Comparison of ENCODE assay signal across 26 mouse cellular contexts in the genomic region with DNA sequence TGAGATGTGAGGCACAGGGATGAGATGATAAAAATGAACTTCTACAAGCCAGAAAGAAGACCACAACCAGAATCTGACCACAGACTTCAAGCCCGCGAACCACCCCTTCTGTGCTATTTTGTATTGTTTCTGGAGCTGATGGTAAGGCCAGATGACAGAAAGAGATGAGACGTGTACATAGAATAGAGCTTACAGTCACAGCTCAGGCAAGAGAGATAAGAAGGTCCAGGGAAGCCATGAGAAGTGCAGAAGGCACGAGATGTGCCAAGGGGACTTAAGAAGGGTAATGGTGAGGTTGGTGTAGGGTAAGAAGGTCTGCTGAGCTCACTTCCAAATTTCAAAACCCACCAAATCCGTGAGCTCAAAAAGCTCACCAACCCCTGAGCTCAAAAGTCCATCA. TPM values are rescaled to one million over a fixed set of nuclear protein-coding genes. Genes with fewer than 3 reads are reported as not detected.
DNase-seq lines count a peak whose midpoint lies in the region; ATAC-seq and TF ChIP-seq lines count a peak whose summit lies in the region.
"Had no signal": no experiment of that assay in that cellular context is flagged by ENCODE, and none has a peak within 500 bp of the region (broad histone marks: within the 10 kb centered on the region; RNA-seq: fewer than 3 reads in every experiment).

No protein-coding gene starts in this region.

- TF ChIP-seq CTCF in G1E (IDR thresholded peaks at IDR 0.05; ENCODE audit: low read depth, low read length) = no peak

- H3K9ac ChIP-seq in heart, embryonic 12.5 days = no peak overlapping the region
- H3K9ac ChIP-seq in hindbrain, embryonic 11.5 days (ENCODE audit: low read depth, low read length) = no peak overlapping the region

- no peaks in the 10 kb centered on the region for H3K36me3 ChIP-seq in heart, embryonic 12.5 days
- no peaks in the 10 kb centered on the region for H3K36me3 ChIP-seq in G1E (replicated peaks)
- no peaks in the 10 kb centered on the region for H3K36me3 ChIP-seq in hindbrain, embryonic 11.5 days (ENCODE audit: control insufficient read depth, insufficient read depth, low read length)

- no peaks in the 10 kb centered on the region for H3K4me1 ChIP-seq in heart, embryonic 12.5 days (replicated peaks)
- H3K4me1 ChIP-seq in G1E (ENCODE audit: insufficient read depth, low read depth, low read length) = no peaks in the 10 kb centered on the region; the same call in 1 of the 2 replicates
- no peaks in the 10 kb centered on the region for H3K4me1 ChIP-seq in hindbrain, embryonic 11.5 days (replicated peaks; ENCODE audit: control insufficient read depth, insufficient read depth, low read length)

- H3K27me3 ChIP-seq in heart, embryonic 12.5 days (replicated peaks) = no peaks in the 10 kb centered on the region
- no peaks in the 10 kb centered on the region for H3K27me3 ChIP-seq in G1E (ENCODE audit: insufficient read depth, low read length)
- H3K27me3 ChIP-seq in hindbrain, embryonic 11.5 days (ENCODE audit: control insufficient read depth, insufficient read depth, low read length) = no peaks in the 10 kb centered on the region
- H3K27me3 ChIP-seq: CH12.LX, Patski had no signal

- peak; percentile 78 for DNase-seq in heart, adult 11 months
- DNase-seq in testis, postnatal 10 days (ENCODE audit: low spot score) = peak; percentile 22
- no peak for DNase-seq in testis, postnatal 14 days (ENCODE audit: low spot score)
- DNase-seq in 416B (ENCODE audit: low read depth) (peak; percentile 81), G1E (ENCODE audit: low spot score) (no peak)
- no peak for DNase-seq in hindbrain, embryonic 11.5 days (ENCODE audit: low spot score)
- DNase-seq: adrenal gland, adult 2 months; adrenal gland, adult 8-10 months; adrenal gland, postnatal 10 days; adrenal gland, postnatal 14 days; adrenal gland, postnatal 25 days; adrenal gland, postnatal 36 days; B cell, adult 2 months; cerebellum, adult 11 months; cerebellum, adult 11-12 months; cerebellum, adult 18-20 months; cerebellum, adult 2 months had no signal

- H3K4me2 ChIP-seq in heart, embryonic 12.5 days = no peak overlapping the region
- H3K4me2 ChIP-seq in hindbrain, embryonic 11.5 days (replicated peaks; ENCODE audit: low read depth, low read length) = no peak overlapping the region

- no peak overlapping the region for H3K27ac ChIP-seq in heart, embryonic 12.5 days (ENCODE audit: poor library complexity, severe bottlenecking)
- no peak overlapping the region for H3K27ac ChIP-seq in hindbrain, embryonic 11.5 days (ENCODE audit: low read depth, low read length)

- no peak overlapping the region for H3K4me3 ChIP-seq in heart, embryonic 12.5 days
- H3K4me3 ChIP-seq in G1E (ENCODE audit: low read depth, low read length) = no peak overlapping the region
- H3K4me3 ChIP-seq in hindbrain, embryonic 11.5 days (ENCODE audit: low read depth, low read length) = no peak overlapping the region

- WGBS in heart, embryonic 12.5 days = 77% methylated on average over 5 of the region's 5 CpGs
- WGBS in hindbrain, embryonic 11.5 days = 86% methylated on average over 5 of the region's 5 CpGs

- H3K9me3 ChIP-seq in heart, embryonic 12.5 days (replicated peaks) = peaks cover 6% of the 10 kb centered on the region
- H3K9me3 ChIP-seq in G1E (replicated peaks) = peaks cover 12% of the 10 kb centered on the region
- no peaks in the 10 kb centered on the region for H3K9me3 ChIP-seq in hindbrain, embryonic 11.5 days (ENCODE audit: control insufficient read depth, low read length)

- ATAC-seq in heart, embryonic 12.5 days (ENCODE audit: insufficient number of reproducible peaks, low FRiP score) = no peak
- ATAC-seq in G1E (ENCODE audit: extremely low read depth, insufficient number of reproducible peaks, low FRiP score, poor library complexity, severe bottlenecking) = peak; percentile 69
- ATAC-seq in megakaryocyte-erythroid progenitor cell, adult 5-6 weeks (replicated peaks; ENCODE audit: low FRiP score, low TSS enrichment, poor library complexity, severe bottlenecking) = no peak
- no peak for ATAC-seq in hindbrain, embryonic 11.5 days (ENCODE audit: low FRiP score)
- ATAC-seq: activated CD4-positive, CD25-positive, alpha-beta regulatory T cell, adult 4 months; CD4-positive, CD25-positive, alpha-beta regulatory T cell, adult 4 months; Patski had no signal

RNA-seq across cellular contexts. Expression of a gene that starts 36.6 kb away (rescaled TPM):
- polyA plus RNA-seq in heart, embryonic 12.5 days (2016; fragmentation: Nextera tagmentation; extraction: Ambion mirVana) = not detected in 2 replicates
- total RNA-seq in G1E (2014; fragmentation: Nextera tagmentation) (not detected in 2 replicates), G1E (2017) (0.33 TPM in 1 of 2 replicates, not detected in the other)
- not detected in 2 replicates for polyA plus RNA-seq in G1E (2012)
- not detected in 2 replicates for total RNA-seq in megakaryocyte-erythroid progenitor cell, adult 5-6 weeks (2014; fragmentation: Nextera tagmentation)
- not detected in 2 replicates for total RNA-seq in megakaryocyte-erythroid progenitor cell, adult 5-6 weeks (2017)
- polyA plus RNA-seq in hindbrain, embryonic 11.5 days (2014; fragmentation: Nextera tagmentation; extraction: Ambion mirVana) = 32.1 and 32.8 TPM in 2 replicates
- total RNA-seq: CH12.LX, ES-E14, MEL had no signal
- polyA plus RNA-seq: activated CD4-positive, CD25-positive, alpha-beta regulatory T cell, adult 4 months; C2C12; CD4-positive, CD25-positive, alpha-beta regulatory T cell, adult 4 months; Patski had no signal

Comparison
In these comparisons a context has a peak if more than half of its experiments do, and no peak if none do; other contexts are left out.
1. DNase-seq: peak in heart, adult 11 months (single experiment), testis, postnatal 10 days (single experiment) and 416B (single experiment); none in testis, postnatal 14 days (single experiment), G1E (single experiment) and hindbrain, embryonic 11.5 days (single experiment).
2. RNA of a gene that starts 36.6 kb away (polyA plus RNA-seq): 32.1 to 32.8 TPM in hindbrain, embryonic 11.5 days; not detected in heart, embryonic 12.5 days and not detected in G1E; every median in the first group is over 10 times any median in the second.